Mouse (Mus musculus) kidney, postnatal 36 days (tissue): ENCODE results near the gene Alx3.

ENCODE experiments used
- DNase-seq, 2 experiments: peaks; one replicate each; pipeline ENCODE4 v3.0.0; 2021 to 2022; ENCODE audit warnings: mixed read lengths in 2 of 2

Gene Alx3

DNA sequence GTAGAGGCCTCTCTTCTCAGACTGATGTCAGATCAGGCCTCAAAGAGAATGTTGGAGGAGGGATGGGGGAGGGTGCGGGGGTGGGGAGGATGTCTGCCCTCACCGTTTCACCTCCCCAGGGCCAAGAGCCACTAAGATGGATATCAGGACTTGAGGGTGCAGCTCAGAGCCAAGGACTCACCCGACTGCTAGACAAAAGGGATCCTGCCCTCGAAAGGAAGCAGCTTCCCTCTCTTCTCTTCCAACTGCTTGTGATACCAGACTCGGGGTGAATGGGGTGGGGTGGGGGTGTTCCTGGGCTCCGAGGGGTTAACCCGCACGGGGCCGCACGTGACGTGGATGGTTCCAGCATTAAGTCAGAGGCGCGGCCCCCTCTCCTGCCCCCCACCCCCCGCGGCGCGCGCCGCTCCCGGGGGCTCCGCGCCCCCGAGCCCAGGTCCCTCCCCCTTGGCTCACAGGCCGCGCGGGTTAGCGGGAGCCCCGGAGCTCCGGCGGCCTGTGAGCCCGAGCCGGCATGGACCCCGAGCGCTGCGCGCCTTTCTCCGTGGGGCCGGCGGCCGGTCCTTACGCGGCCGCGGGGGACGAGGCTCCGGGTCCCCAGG lies at the start of gene Alx3:
Alx3 (plus strand) TSS at position 370 of the 602 bp plus-strand sequence.
- no peak for DNase-seq

DNA sequence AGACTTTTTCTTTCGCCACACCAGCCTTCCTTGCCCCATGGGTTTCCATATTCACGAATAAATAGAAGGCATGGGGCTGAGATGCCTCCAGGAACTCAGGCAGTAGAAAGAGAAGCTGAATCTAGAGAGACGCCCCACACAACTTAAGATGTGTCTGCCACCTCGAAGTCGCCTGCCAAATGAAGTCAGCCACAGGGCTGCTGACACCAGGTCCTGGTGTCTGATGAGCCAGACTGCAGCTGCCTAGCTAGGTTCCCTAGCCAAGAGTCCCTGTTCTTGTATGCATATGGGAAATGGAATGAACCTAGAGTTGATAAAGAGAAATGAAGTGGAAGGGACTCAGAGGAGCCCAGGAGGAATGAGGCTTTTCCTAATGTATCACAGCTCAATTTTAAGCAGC lies 49.6 kb upstream of the Alx3 start:
- no peak for DNase-seq

DNA sequence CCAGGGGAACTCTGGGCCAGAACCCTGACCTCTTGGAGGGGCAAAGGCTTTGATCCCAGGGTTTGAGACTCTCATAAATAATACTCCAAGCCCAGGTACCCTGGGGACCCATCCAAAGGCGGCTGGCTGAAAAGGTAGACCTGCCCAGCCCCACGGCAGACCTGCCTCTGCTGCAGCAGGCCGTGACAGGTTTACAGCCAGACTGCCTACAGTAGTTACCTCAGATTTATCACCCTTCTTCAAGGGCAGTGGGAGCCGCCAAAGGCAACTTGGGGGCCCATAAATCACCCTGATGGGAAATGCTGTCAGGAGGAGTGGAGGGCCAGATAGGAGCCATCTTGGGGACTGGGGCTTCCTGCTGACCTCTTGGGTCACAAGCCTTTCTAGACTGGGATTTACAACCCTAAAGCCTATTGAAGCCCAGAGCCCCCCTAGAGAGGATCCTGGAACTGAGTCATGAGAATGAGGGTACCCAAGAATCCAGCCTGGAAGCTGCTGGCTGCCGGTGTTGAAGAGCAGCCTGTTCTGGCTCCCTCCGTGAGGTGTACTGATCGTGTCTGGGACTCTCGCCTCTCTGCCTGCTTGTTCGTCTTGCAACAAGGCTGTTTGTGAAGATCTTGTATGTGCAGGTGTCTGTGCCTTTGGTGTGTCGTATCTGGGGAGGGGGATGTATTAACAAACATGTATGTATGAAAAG lies 49.0 kb upstream of the Alx3 start:
- DNase-seq = no peak

DNA sequence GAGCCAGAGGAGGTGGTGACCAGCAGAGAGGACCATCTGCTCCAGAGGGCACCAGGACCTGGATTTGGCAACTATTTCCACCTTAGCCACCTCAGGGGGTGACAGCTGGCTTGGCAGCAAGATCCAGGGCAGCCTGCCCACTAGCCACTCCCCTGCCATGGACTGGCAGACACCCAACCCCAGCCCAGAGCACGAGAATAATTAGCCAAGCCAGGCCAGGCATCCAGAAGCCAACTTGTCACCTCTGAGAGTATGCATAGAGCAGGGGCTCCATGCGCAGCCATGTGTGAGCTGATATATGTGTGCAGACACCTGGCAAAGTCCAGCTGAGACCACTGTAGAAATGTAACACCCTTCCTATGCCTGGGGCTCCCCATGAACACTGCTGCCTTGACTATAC lies 47.9 kb upstream of the Alx3 start:
- peak; percentile 69 to 82 for DNase-seq

DNA sequence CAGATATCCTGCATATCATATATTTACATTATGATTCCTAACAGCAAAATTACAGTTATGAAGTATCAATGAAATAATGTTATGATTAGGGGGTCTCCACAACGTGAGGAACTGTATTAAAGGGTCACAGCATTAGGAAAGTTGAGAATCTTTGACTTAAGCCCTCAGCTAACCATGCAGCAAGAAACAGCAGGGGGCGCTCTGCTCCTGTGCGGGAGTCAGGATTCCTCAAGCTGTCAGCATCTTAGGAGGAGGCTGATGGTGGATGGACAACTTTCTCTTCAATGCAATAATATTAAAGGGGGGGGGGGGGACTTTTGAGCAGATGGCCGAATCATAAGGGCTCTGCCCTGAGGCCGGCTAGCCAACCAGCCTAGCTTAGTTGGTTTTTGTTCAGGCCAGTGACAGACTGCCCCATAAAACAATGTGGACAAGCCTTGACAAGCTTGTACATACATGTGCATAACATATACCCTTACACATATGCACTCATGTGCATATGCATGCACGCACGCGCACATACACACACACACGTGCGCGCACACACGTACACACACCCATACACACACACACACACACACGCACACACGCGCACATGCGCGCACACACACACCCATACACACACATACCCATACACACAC lies 44.3 kb upstream of the Alx3 start:
- peak; percentile 56 to 91 for DNase-seq

DNA sequence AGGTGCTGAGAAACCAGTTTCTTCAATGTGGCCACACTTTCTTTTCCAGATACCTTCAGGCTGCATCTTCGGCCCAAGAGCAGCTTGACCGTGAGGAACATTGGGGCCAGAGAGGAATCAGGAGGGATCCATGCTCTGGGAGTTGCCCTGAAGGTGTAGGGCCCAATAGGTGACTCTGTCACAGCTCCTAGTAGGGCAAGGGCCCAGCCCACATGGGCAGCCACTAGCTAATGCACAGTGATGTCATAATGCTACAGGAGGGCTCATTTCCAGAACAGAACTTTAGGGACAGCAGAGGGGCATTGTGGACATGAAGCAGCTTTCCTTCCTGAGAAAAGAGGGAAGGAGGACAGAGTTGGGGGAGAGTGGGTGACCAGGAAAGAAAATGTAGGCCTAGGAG lies 40.0 kb upstream of the Alx3 start, which contains the start of gene Ubl4b:
Ubl4b (minus strand) TSS at position 232 of the 400 bp plus-strand sequence.
- no peak for DNase-seq

DNA sequence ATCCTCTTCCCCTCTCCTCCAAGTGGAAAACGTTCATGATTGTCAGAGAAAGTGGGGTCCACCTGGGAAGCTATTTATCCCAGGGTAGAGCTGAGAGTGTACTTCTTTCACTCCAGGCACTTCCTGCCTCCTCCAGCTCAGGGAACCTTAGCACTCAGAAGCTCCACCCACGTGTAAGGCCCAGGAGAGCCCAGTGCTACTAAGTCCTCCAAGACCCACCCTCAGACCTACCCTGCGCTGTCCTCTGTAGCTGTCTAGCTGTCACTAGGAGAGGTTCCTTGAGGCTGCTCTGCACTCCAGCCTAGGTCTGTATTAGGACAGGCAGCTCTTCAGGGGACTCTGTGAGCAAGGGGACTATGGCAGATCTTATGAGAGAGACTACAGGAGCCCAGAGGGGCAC lies 36.1 kb upstream of the Alx3 start:
- no peak for DNase-seq

DNA sequence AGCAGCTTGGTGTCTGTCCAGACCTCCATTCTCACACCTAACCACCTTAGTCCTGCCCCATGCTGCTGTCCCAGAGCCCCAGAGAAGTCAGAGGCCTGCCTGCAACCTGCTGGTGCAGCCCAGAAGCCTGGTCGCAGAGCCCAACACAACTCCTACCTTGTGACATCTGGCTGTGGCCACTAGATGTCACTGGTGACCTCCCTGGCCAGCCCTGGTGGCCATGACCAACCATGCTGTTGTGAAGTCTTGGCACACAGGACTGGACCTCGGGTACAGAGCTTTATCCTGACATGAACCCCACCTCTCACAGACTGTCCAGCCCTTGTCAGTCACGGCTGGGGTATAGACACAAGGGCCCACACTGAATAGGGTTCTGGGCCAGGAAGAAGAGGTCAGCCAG lies 35.6 kb upstream of the Alx3 start:
- peak; percentile 70 to 80 for DNase-seq

DNA sequence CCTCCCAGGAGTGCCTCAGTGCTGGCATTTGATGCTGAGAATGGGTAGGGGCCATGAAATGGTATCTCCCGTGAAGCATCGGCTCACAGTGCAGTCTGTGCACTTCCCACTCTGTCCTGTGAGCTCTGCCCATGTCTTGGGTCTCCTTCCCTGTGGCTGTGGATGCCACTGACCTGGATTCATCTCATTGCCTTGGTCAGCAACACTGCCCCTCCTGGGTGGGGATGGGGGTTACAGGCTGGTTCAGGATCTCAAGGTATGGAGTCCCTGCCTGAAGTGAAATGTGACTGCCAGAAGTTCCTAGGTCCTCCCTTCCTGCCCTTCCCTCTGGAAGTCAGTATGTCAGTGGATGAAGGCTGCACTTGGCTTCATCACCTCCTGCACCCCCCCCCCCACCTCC lies 32.7 kb upstream of the Alx3 start:
- DNase-seq = no peak

DNA sequence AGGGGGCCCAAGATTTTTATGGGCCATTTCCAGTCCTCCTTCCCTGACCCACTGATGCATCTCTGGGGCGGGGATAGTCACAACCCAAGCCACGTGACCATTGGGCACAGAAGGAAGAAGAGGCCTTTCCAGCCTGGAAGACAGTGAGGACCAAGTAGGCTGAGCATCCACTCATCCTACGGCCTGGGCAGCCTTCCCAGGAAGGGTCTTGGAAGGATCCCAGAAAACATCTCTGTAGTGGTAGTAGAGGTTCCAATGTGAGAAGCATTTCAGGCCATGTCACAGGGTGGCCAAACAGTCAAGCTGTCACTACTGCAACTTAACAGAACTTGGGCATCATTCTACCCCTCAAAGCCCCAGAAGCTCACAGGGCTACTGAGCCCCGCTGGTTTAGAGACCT lies 32.2 kb upstream of the Alx3 start:
- DNase-seq = no peak

DNA sequence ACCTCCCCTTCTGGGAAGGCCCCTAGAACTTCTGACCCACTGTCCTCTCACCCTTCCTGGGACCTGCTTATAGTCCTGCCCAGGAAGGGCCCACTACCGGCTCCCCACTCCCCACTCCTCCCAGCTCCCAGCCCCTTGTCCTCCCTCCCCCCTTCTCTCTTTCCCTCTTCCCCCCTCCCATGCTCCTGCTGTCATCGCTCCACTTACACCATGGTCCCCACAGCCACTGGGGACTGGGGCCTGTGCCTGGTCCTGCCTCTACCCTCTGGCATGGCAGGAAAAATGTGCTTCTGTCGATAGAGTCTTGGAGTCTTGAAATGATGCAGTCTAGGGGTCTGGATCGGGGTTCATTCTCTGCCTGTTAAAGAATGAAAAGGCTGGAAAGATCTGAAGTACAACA lies 31.0 kb upstream of the Alx3 start:
- DNase-seq = no peak

DNA sequence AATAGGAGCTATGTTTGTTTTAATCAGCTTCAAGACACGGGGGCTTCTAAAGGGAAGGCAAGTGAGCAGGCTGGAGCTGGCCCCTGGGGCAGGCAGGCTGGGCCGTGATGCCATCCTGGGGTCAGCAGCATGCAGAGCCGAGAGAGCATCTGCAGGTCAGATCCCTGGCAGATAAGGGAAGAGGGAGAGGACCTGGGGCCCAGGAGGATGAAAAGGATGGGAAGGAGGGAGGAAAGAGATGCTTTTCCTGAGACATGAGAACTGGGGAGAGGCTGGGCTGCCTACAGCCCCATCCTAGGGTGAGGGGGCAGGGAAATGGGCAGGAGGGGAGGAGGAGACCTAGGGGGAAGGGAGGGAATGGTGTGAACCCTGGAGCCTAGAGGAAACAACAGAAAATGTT lies 29.5 kb upstream of the Alx3 start:
- DNase-seq = no peak

DNA sequence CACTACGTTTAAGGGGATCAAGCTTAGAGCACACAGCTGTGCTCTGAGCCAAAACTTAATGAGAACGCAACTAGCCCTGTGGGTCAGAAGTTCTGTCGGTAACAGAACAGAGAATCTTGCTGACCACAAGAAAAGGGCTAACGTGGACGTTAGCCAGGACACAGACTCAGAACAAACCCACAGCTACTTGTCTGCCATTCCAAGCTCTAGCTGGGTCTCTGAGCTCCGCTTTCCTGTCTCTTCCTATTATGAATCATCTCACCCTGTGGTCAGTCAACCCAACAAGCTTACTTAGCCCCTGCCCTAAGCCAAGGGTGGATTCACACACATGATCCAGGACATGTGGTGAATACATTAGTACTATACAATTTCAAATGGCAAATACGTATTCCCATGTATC lies 27.1 kb upstream of the Alx3 start:
- peak; percentile 23 to 31 for DNase-seq

DNA sequence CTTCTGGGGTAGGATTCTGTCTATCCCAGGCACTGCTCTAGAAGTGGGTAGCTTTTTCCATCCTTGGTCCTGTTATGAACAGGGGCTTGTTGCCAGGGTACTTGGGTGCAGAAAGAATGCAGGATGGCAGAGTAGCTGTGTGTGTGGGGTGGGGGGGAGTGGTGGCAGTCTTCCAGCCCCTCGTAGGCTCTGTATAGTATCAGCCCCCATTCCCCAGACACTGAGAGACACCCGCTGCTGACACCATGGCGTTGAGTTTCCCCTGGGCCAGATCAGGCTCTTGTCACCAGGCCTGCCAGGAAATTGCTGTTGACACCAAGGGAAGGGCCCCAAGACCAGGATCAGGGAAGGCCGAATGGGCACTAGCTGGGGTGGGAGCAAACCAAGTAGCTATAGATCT lies 26.1 kb upstream of the Alx3 start:
- DNase-seq = no peak

DNA sequence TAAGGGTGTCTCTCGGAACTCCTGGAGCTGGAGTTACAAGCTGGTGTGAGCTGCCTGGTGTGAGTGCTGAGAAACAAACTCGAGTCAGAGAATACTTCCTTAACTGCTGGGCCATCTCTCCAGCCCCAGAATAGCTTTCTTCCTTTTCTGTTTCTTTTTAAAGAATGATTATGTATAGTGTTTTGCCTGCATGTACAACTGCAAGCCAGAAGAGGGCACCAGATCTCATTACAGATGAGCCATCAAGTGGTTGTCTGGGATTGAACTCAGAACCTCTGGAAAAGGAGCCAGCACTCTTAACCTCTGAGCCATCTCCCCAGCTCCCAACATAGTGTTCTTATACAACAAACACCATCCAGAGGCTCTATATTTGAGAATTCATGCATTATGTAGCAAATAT lies 23.6 kb upstream of the Alx3 start:
- peak in 1 of 2 experiments; percentile 13 for DNase-seq

DNA sequence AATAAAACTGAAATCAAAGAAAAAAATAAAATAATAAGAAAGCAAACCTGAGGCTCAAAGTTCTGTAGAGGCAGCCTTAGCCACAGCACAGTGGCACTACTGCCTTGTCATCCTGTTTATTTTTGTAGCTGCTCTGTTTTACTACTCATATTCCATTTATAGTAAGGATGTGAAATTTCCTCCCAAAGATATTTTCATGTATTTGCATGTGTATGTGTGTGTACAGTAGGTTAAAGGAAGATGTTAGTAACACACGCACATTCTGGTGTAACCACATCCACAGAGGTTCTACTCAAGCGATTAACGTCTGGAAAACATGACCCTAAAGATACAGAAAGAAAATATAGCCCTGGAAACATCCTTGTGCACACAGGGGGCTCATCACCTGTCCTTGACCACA lies 18.0 kb upstream of the Alx3 start:
- DNase-seq = no peak

DNA sequence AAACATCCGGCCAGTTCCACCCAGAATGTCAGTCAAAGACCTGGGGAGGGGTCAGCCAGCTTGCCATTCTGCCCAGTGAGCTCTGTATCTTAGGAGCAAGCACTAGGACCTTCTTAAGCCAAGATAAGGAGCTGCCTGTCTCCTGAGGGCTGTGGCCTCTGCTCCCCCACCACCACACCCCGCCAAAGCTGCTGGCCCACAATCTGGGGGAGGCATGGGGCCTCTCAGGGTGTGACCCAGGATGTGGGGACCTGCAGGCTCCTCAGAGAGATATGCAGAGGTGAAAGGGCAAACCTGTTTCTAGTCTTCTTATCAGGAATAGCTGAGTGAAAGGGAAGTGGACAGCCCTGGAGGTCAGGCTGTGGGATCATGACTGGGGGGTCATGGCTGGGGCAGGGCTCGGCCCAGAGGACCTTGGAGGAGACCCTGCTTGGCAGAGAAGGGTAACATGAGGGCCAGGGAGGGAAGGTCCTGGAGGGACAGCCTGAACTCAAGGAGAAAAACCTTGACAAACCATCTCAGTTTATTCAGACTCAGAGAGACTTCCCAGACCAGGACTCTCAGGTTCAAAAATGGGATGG lies 16.9 kb upstream of the Alx3 start:
- DNase-seq = no peak

DNA sequence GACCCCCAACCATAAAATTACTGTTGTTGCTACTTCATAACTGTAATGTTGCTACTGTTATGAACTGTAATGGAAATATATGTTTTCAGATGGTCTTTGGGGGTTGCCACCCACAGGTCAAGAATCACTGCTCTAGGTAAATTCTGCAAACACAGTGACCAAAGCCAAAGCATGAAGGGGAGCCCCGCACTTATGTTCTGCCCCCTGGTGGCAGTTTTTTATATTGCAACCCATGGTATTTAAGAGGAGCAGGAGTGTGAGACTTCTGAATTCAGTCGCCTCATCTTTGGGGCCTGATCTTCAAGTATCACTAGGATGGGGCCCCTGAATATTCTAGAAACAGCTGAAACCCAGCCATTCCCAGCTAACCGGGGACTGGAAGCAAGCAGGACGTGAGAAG lies 15.4 kb upstream of the Alx3 start:
- peak; percentile 47 to 83 for DNase-seq

DNA sequence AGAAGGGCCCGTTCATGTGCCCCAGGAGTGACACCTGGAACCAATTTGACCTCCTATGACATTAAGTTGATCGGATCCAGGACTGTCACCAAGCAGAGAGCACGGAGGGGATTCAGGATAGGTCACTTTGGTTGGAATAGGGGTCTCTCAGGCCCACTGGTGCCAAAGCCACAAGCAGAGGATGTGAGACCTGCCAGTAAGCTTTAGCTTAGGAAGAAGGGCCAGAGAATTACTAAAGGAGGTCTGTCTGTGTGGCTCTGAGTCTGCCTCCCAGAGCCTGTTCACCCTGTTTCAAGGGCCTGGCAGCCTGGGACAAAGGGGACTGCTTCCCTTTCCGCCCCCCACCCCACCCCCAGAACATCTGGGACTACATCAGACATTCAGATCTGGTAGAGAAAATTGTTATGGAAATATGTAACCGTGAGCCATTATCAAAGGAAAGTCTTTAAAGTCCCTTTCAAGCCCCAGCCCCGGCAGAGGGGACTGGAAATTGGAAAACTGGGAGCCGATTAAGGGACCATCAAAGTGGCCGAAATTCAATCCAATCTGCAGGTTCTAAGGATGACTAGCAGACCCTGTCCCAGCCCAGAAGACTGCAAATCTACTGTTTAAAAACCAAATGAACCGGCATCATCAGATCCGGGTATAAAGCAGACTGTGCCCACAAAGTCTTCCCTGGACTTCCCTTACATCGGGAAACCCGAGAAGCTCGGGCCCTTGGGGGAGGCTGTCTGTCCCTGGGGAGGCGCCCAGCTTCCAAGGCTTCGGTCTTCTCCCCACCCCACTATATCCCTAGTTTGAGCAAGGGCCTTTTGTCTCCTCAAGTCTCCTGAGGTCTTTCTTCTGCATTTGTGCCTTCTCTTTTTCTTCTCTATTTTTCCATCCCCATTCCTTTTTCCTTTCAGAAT lies 13.5 kb upstream of the Alx3 start:
- DNase-seq = no peak

DNA sequence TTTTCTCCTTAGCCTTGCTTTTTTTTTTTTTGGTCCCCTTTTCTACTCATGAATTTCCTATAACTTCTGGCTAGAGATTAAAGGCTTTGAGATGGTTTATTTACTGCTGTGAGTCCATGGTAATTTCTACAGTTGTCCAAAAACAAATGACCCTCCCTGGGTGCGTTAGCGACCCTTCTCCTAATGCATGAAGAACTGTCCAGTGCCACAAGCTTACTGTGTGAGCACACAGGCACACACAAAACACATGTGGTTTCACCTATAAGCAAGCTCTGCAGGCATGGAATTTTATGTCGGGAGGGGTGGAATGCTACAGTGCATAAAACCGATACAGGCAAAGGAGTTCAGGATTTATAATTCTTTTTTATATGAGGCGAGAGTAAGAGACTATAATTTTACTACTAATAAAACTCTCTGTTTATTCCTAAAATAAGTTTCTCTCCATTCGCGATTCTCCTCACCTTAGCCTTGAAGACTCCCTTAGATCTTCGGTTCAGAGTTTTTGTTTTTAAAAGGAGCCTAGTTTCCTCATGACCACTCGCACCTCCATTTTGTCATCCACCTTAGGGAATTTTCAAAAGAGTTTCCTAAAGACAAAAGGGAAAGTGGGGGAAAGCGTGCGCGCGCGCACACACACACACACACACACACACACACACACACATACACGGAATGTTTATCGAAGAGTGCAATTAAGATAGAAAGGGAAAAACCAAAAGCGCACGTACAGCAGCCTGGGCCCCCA lies 12.5 kb upstream of the Alx3 start:
- DNase-seq = no peak

DNA sequence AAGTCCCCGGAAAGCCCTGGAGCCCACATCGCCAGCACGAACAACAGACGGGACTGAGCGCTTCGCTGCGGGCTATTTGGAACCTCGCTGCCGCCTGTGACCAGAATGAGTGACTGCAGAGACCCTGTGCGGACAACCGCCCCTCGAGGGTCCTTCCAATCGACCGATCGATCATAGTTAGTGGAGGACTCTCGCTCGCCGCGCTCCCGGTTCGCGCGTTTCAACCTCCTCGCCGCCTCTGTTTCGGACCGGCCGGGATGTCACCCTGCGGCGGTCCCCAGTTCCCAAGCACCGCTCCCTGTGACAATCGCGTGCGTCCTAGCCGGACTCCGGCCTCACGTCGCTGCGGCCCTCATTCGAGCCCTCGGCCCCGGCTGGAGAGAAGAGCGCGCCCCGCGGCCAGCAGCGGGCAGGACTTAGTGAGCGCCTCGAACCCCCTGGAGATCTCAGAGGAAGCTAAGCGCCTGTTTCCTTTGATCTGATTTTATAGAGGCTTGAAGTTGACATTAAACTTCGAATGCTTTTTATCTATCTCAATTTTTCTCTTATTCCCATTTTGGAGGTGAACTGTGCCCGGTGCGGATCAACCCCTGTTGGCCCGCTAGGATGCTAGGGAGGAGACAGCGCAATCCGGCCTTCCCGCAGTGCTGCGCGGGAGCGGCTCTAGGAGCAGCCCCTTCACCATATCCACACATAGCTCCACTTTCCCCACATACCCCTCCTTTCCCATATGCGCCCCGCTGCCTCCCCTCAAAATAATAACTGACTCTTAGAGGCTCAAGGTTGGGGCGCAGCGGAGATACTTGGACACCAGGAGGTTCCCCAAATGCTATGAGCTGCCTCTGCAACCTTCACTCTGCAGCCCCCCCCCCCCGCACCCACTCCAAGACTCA lies 11.7 kb upstream of the Alx3 start:
- peak in 1 of 2 experiments; percentile 24 for DNase-seq
